Mouse (Mus musculus): ENCODE measurements around the gene Cuedc1. TPM values are rescaled to one million over a fixed set of nuclear protein-coding genes. Genes with fewer than 3 reads are reported as not detected.
A peak's percentile ranks its signal among the peaks of the same experiment; 100 is the strongest.

Cuedc1 gene
- 294 and 346 TPM in 2 replicates for polyA plus RNA-seq (2012; ENCODE audit: insufficient read depth, low replicate concordance)

DNA sequence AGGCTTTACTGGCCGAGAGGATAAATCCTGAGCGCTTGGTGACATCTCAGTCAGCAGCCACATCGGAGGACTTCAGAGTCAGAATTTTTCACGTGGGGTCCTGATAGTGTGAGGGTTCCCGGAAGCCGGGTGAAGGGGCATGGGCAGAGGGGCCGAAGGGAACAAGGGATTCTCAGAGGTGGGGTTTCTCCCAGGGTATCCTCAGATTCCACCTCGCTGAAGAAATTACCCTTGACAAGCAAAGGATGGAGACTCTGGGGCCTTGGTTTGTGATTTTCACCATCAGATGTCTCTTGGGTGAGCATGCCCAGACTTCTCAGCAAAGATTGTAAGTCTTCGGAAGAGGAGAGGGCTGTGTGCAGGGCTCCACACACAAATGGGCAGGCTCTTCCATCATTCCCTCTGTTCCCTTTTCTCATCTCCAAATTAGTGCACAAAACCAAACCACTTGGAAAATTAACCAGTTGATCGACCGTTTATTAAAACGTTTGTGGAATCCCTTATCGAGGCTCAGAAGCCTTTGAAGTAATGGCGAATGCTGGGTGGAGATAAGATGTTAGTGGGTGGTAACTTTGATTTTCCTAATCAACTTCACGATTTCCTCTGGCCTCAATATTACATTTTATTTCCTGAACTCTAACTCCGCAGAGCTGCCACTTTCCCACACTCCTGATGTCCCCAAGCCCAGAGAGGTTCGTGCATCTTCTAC is at the start of gene Cuedc1:
Gene Cuedc1, plus strand, starts transcription at position 38 of the 709 bp plus-strand sequence.
- H3K27me3 ChIP-seq (replicated peaks), result no peaks in the 10 kb centered on the region
- no peak for TF ChIP-seq FLI1 (IDR thresholded peaks at IDR 0.05; ENCODE audit: low read length)
- TF ChIP-seq GATA1 (IDR thresholded peaks at IDR 0.05; ENCODE audit: borderline replicate concordance, low read length), result no peak
- peaks cover 33% of the 10 kb centered on the region for H3K36me3 ChIP-seq (replicated peaks; ENCODE audit: low read length)
- H3K4me3 ChIP-seq (replicated peaks), result peak within 1 kb of the TSS; percentile 92
- peaks cover 71% of the 10 kb centered on the region for H3K4me1 ChIP-seq
- no peaks in the 10 kb centered on the region for H3K9me3 ChIP-seq

DNA sequence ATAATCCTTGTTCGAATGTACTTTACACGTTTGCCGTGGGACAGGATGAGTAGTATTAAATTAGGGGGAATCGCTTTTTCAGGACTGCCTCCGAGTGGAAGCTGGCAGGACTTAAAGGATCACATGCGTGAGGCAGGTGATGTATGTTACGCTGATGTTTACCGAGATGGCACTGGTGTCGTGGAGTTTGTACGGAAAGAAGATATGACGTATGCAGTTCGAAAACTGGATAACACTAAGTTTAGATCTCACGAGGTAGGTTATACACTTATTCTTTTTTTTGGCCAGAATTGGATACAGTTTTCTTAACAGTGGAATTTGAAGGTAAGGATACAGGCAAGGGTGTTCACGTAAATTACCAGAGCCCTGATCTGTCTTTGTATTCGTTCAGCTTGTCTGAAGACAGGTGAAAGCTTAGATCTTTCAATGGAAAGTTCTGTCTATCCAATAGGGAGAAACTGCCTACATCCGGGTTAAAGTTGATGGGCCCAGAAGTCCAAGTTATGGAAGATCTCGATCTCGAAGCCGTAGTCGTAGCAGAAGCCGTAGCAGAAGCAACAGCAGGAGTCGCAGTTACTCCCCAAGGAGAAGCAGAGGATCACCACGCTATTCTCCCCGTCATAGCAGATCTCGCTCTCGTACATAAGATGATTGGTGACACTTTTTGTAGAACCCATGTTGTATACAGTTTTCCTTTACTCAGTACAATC is 48.7 kb upstream of the Cuedc1 start:
- H3K36me3 ChIP-seq (replicated peaks; ENCODE audit: low read length), result peaks cover 54% of the 10 kb centered on the region
- TF ChIP-seq FLI1 (IDR thresholded peaks at IDR 0.05; ENCODE audit: low read length) (no peak), GATA1 (IDR thresholded peaks at IDR 0.05; ENCODE audit: borderline replicate concordance, low read length) (no peak)
- H3K27me3 ChIP-seq (replicated peaks), result no peaks in the 10 kb centered on the region
- no peaks in the 10 kb centered on the region for H3K9me3 ChIP-seq
- peaks cover 40% of the 10 kb centered on the region for H3K4me1 ChIP-seq
- H3K4me3 ChIP-seq (replicated peaks), result peak overlapping the region; percentile 98

- peaks cover 56% of the 10 kb centered on the region for H3K36me3 ChIP-seq (replicated peaks; ENCODE audit: low read length)
- H3K4me1 ChIP-seq, result peaks cover 45% of the 10 kb centered on the region
- TF ChIP-seq FLI1 (IDR thresholded peaks at IDR 0.05; ENCODE audit: low read length) (no peak), GATA1 (IDR thresholded peaks at IDR 0.05; ENCODE audit: borderline replicate concordance, low read length) (no peak)
Observed at GRCm38 (mm10) chr11:88049732-88050131, 48.1 kb upstream of the Cuedc1 start.

DNA sequence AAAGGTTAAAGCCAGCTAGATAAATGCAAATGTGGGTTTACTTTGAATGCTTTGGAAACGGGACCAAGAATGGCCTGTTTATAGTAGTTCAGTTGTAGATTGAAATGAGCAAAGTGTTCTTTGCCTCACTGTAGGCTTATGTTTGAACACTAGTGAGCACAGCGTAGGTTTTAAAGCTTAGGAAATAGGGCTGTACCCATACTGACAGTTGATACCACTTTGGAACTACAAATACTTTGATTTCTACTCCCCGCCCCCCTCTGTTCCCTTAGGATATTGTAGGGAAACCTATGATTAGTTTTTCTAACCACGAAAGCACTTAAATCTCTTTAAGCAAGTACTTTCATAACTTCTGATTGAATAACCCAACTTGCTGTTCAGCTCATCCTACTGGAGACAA is 45.2 kb upstream of the Cuedc1 start:
- TF ChIP-seq GATA1 (IDR thresholded peaks at IDR 0.05; ENCODE audit: borderline replicate concordance, low read length), result no peak
- no peak for TF ChIP-seq FLI1 (IDR thresholded peaks at IDR 0.05; ENCODE audit: low read length)
- Histone ChIP-seq H3K36me3 (replicated peaks; ENCODE audit: low read length) (peaks cover 73% of the 10 kb centered on the region), H3K4me3 (replicated peaks) (no peak overlapping the region), H3K9me3 (no peaks in the 10 kb centered on the region), H3K27me3 (replicated peaks) (no peaks in the 10 kb centered on the region), H3K4me1 (peaks cover 35% of the 10 kb centered on the region)

More at GRCm38 (mm10) chr11:88049732-88050131, 48.1 kb upstream of the Cuedc1 start:
- H3K27me3 ChIP-seq (replicated peaks), result no peaks in the 10 kb centered on the region
- peak overlapping the region; percentile 98 for H3K4me3 ChIP-seq (replicated peaks)
- H3K9me3 ChIP-seq, result no peaks in the 10 kb centered on the region

GRCm38 (mm10) chr11:88053821-88054220 is 44.0 kb upstream of the Cuedc1 start:
- H3K4me3 ChIP-seq (replicated peaks), result no peak overlapping the region
- peaks cover 42% of the 10 kb centered on the region for H3K4me1 ChIP-seq
- H3K9me3 ChIP-seq, result no peaks in the 10 kb centered on the region
- TF ChIP-seq GATA1 (IDR thresholded peaks at IDR 0.05; ENCODE audit: borderline replicate concordance, low read length) (no peak), FLI1 (IDR thresholded peaks at IDR 0.05; ENCODE audit: low read length) (no peak)
- no peaks in the 10 kb centered on the region for H3K27me3 ChIP-seq (replicated peaks)
- H3K36me3 ChIP-seq (replicated peaks; ENCODE audit: low read length), result peaks cover 72% of the 10 kb centered on the region

DNA sequence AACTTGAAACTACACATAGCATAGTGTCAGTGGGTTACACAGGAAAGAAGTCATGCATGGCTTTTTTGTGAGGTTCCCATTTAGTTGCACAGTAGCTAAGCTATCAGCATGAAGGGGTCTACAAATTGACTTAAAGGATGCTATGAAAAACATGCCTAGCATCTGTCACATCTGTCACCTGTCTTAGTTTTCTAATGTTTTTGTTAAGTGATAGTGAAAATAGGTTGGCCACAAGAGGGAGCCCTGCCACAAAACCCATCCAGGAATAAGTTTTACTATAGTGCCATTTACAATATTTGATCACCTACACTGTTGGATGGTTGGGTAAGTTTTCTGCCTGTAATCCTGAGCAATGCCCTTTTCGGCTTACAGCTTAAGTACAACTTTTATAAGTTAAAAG is 43.3 kb upstream of the Cuedc1 start:
- Histone ChIP-seq H3K27me3 (replicated peaks) (no peaks in the 10 kb centered on the region), H3K4me3 (replicated peaks) (no peak overlapping the region), H3K9me3 (no peaks in the 10 kb centered on the region), H3K36me3 (replicated peaks; ENCODE audit: low read length) (peaks cover 65% of the 10 kb centered on the region), H3K4me1 (peaks cover 42% of the 10 kb centered on the region)
- TF ChIP-seq FLI1 (IDR thresholded peaks at IDR 0.05; ENCODE audit: low read length) (no peak), GATA1 (IDR thresholded peaks at IDR 0.05; ENCODE audit: borderline replicate concordance, low read length) (no peak)

GRCm38 (mm10) chr11:88055777-88056176 is 42.1 kb upstream of the Cuedc1 start:
- peaks cover 53% of the 10 kb centered on the region for H3K36me3 ChIP-seq (replicated peaks; ENCODE audit: low read length)
- no peaks in the 10 kb centered on the region for H3K9me3 ChIP-seq
- TF ChIP-seq GATA1 (IDR thresholded peaks at IDR 0.05; ENCODE audit: borderline replicate concordance, low read length) (no peak), FLI1 (IDR thresholded peaks at IDR 0.05; ENCODE audit: low read length) (no peak)
- peaks cover 39% of the 10 kb centered on the region for H3K4me1 ChIP-seq
- H3K4me3 ChIP-seq (replicated peaks), result no peak overlapping the region
- H3K27me3 ChIP-seq (replicated peaks), result no peaks in the 10 kb centered on the region

DNA sequence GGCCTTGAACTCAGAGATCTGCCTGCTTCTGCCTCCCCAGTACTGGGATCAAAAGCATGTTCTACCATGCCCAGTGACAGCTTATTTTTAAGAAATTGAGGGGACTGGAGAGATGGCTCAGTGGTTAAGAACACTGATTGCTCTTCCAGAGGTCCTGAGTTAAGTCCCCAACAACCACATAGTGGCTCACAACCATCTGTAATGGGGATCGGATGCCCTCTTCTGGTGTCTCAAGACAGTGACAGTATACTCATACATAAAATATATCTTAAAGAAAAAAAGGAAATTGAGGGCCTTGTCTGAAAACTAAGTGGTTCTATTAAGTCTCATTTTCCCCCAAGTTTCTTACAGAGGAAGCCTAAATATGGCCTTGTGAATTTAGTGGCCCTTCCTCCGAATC is 40.1 kb upstream of the Cuedc1 start:
- Histone ChIP-seq H3K36me3 (replicated peaks; ENCODE audit: low read length) (peaks cover 33% of the 10 kb centered on the region), H3K4me3 (replicated peaks) (no peak overlapping the region), H3K9me3 (no peaks in the 10 kb centered on the region), H3K4me1 (peaks cover 42% of the 10 kb centered on the region), H3K27me3 (replicated peaks) (no peaks in the 10 kb centered on the region)
- TF ChIP-seq FLI1 (IDR thresholded peaks at IDR 0.05; ENCODE audit: low read length), result no peak
- TF ChIP-seq GATA1 (IDR thresholded peaks at IDR 0.05; ENCODE audit: borderline replicate concordance, low read length), result no peak

DNA sequence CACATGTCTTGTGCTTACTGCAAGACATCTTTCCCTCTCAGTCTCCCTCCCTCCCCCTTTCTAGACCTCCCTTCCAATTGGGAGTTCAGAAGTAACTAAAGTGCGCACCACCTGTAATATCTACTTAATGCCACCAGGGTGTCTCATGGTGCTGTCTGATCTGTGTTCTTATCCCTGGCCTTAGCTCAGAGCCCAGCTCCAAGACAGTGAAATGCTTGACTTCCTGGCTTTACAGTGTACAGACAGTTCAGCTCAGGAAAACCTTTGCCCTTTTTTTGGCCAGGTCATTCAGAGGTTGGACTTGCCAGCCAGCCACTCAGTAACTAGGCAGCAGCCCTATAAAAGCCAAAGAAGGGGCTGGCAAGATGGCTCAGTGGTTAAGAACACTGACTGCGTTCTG is 38.7 kb upstream of the Cuedc1 start:
- TF ChIP-seq GATA1 (IDR thresholded peaks at IDR 0.05; ENCODE audit: borderline replicate concordance, low read length), result no peak
- TF ChIP-seq FLI1 (IDR thresholded peaks at IDR 0.05; ENCODE audit: low read length), result no peak
- peaks cover 22% of the 10 kb centered on the region for H3K36me3 ChIP-seq (replicated peaks; ENCODE audit: low read length)
- H3K9me3 ChIP-seq, result no peaks in the 10 kb centered on the region
- H3K27me3 ChIP-seq (replicated peaks), result no peaks in the 10 kb centered on the region
- peak overlapping the region; percentile 18 for H3K4me3 ChIP-seq (replicated peaks)
- H3K4me1 ChIP-seq, result peaks cover 46% of the 10 kb centered on the region
